Mouse (Mus musculus) hindbrain, embryonic 15.5 days (tissue): Measurements from ENCODE around the gene Rhpn2. TPM values are rescaled to one million over a fixed set of nuclear protein-coding genes. Genes with fewer than 3 reads are reported as not detected.

Source experiments
- ATAC-seq: fragments of 200-750 bp; cut with Nextera tagmentation; 2 replicates; pipeline ENCODE4 v1.8.0; 2017; ENCODE audit warnings: low read depth, moderate number of reproducible peaks, moderate TSS enrichment; ENCODE audit not compliant: low FRiP score
- H3K27ac ChIP-seq: fragments of 300-500 bp; sonication (generic); replicated peaks from 2 replicates; pipeline ENCODE4 v1.5.1; 2015; ENCODE audit warnings: mild to moderate bottlenecking, inconsistent platforms
- H3K27me3 ChIP-seq: fragments of 300-500 bp; sonication (generic); 2 replicates; pipeline ENCODE4 v1.6.1; 2015; ENCODE audit warnings: control low read depth, inconsistent platforms
- H3K36me3 ChIP-seq: fragments of 300-500 bp; sonication (generic); 2 replicates; pipeline ENCODE4 v1.6.1; 2015; ENCODE audit warnings: control low read depth, inconsistent platforms
- H3K4me1 ChIP-seq: fragments of 300-500 bp; sonication (generic); replicated peaks from 2 replicates; pipeline ENCODE4 v1.6.1; 2015; ENCODE audit warnings: control low read depth, inconsistent platforms
- H3K4me2 ChIP-seq: fragments of 300-500 bp; sonication (generic); 2 replicates; pipeline ENCODE4 v1.6.1; 2015; ENCODE audit warnings: moderate library complexity, mild to moderate bottlenecking, inconsistent platforms
- H3K4me3 ChIP-seq: fragments of 300-500 bp; sonication (generic); 2 replicates; pipeline ENCODE4 v1.5.1; 2015; ENCODE audit warnings: mild to moderate bottlenecking, inconsistent platforms
- H3K9ac ChIP-seq: fragments of 300-500 bp; sonication (generic); 2 replicates; pipeline ENCODE4 v1.6.1; 2015; ENCODE audit warnings: inconsistent platforms
- H3K9me3 ChIP-seq: fragments of 300-500 bp; sonication (generic); 2 replicates; pipeline ENCODE4 v1.6.1; 2016; ENCODE audit warnings: control low read depth, inconsistent platforms
- WGBS: fragments of 180-500 bp; shearing (Covaris S2); methylation state at CpG from one replicate; pipeline ENCODE4 v1.1.7; 2015; 5-methylcytosine and 5-hydroxymethylcytosine counted together
- polyA plus RNA-seq: library from polyadenylated mRNA; unstranded; fragments of >200 nt; fragmentation: Nextera tagmentation; extraction: Ambion mirVana; gene quantifications from 2 replicates; pipeline ENCODE4 v1.2.1, GENCODE M21; 2015

Gene Rhpn2
- polyA plus RNA-seq, 1 experiment from 2014 or later, result 3.7 TPM

GRCm38 (mm10) chr7:35351155-35351554 lies 17.2 kb downstream of the Rhpn2 start:
- Histone ChIP-seq H3K36me3 (no peaks in the 10 kb centered on the region), H3K9ac (no peak overlapping the region), H3K9me3 (no peaks in the 10 kb centered on the region), H3K27ac (no peak overlapping the region), H3K4me2 (no peak overlapping the region), H3K4me1 (no peaks in the 10 kb centered on the region), H3K27me3 (no peaks in the 10 kb centered on the region), H3K4me3 (no peak overlapping the region)
- 93% methylated on average over 3 of the region's 3 CpGs for WGBS
- ATAC-seq, result no peak

- Histone ChIP-seq H3K36me3 (no peaks in the 10 kb centered on the region), H3K27me3 (no peaks in the 10 kb centered on the region), H3K9me3 (no peaks in the 10 kb centered on the region), H3K27ac (no peak overlapping the region), H3K4me2 (no peak overlapping the region), H3K4me3 (no peak overlapping the region), H3K9ac (no peak overlapping the region), H3K4me1 (no peaks in the 10 kb centered on the region)
- WGBS, result 96% methylated on average over 15 of the region's 15 CpGs
- no peak for ATAC-seq
These were observed 19.3 kb downstream of the Rhpn2 start for GRCm38 (mm10) chr7:35353306-35353705.

GRCm38 (mm10) chr7:35355303-35355872 lies 21.4 kb downstream of the Rhpn2 start:
- WGBS, result 89% methylated on average over 5 of the region's 5 CpGs
- H3K27me3 ChIP-seq, result no peaks in the 10 kb centered on the region
- H3K36me3 ChIP-seq, result no peaks in the 10 kb centered on the region
- no peak overlapping the region for H3K27ac ChIP-seq
- no peak overlapping the region for H3K9ac ChIP-seq
- H3K4me2 ChIP-seq, result no peak overlapping the region
- no peak for ATAC-seq
- H3K9me3 ChIP-seq, result no peaks in the 10 kb centered on the region
- no peaks in the 10 kb centered on the region for H3K4me1 ChIP-seq
- no peak overlapping the region for H3K4me3 ChIP-seq

GRCm38 (mm10) chr7:35357621-35358020 lies 23.7 kb downstream of the Rhpn2 start:
- no peaks in the 10 kb centered on the region for H3K9me3 ChIP-seq
- H3K4me3 ChIP-seq, result no peak overlapping the region
- H3K27me3 ChIP-seq, result no peaks in the 10 kb centered on the region
- H3K4me2 ChIP-seq, result no peak overlapping the region
- H3K4me1 ChIP-seq, result no peaks in the 10 kb centered on the region
- ATAC-seq, result no peak
- 86% methylated on average over 12 of the region's 12 CpGs for WGBS
- no peak overlapping the region for H3K9ac ChIP-seq
- H3K27ac ChIP-seq, result no peak overlapping the region
- H3K36me3 ChIP-seq, result no peaks in the 10 kb centered on the region

GRCm38 (mm10) chr7:35362253-35362652 lies 28.3 kb downstream of the Rhpn2 start:
- H3K4me1 ChIP-seq, result no peaks in the 10 kb centered on the region
- no peak overlapping the region for H3K4me2 ChIP-seq
- no peaks in the 10 kb centered on the region for H3K36me3 ChIP-seq
- H3K9ac ChIP-seq, result no peak overlapping the region
- H3K9me3 ChIP-seq, result no peaks in the 10 kb centered on the region
- no peak overlapping the region for H3K27ac ChIP-seq
- ATAC-seq, result no peak
- no peak overlapping the region for H3K4me3 ChIP-seq
- 85% methylated on average over 5 of the region's 5 CpGs for WGBS
- no peaks in the 10 kb centered on the region for H3K27me3 ChIP-seq

GRCm38 (mm10) chr7:35362868-35363267 lies 28.9 kb downstream of the Rhpn2 start:
- 89% methylated on average over 5 of the region's 5 CpGs for WGBS
- Histone ChIP-seq H3K4me2 (no peak overlapping the region), H3K36me3 (no peaks in the 10 kb centered on the region), H3K9ac (no peak overlapping the region), H3K27me3 (no peaks in the 10 kb centered on the region), H3K4me1 (no peaks in the 10 kb centered on the region), H3K9me3 (no peaks in the 10 kb centered on the region), H3K27ac (no peak overlapping the region), H3K4me3 (no peak overlapping the region)
- no peak for ATAC-seq

- H3K4me3 ChIP-seq, result no peak overlapping the region
- H3K27ac ChIP-seq, result no peak overlapping the region
- no peaks in the 10 kb centered on the region for H3K4me1 ChIP-seq
- H3K9ac ChIP-seq, result no peak overlapping the region
- H3K36me3 ChIP-seq, result no peaks in the 10 kb centered on the region
- H3K27me3 ChIP-seq, result no peaks in the 10 kb centered on the region
- WGBS, result 78% methylated on average over 12 of the region's 12 CpGs
- no peak for ATAC-seq
- H3K9me3 ChIP-seq, result no peaks in the 10 kb centered on the region
- H3K4me2 ChIP-seq, result no peak overlapping the region
These were observed 31.4 kb downstream of the Rhpn2 start for GRCm38 (mm10) chr7:35365161-35365910.

GRCm38 (mm10) chr7:35371096-35371495 lies 37.1 kb downstream of the Rhpn2 start:
- Histone ChIP-seq H3K36me3 (no peaks in the 10 kb centered on the region), H3K4me1 (no peaks in the 10 kb centered on the region; the same call in 1 of the 2 replicates), H3K9me3 (no peaks in the 10 kb centered on the region), H3K27me3 (no peaks in the 10 kb centered on the region), H3K9ac (no peak overlapping the region), H3K4me2 (no peak overlapping the region), H3K27ac (0 out of 2 replicates have a peak overlapping the region, but pooled peaks have one; percentile 21), H3K4me3 (no peak overlapping the region)
- 0 out of 2 replicates have a peak, but pooled peaks have one; percentile 27 for ATAC-seq
- 16% methylated on average over 14 of the region's 14 CpGs for WGBS

- no peaks in the 10 kb centered on the region for H3K9me3 ChIP-seq
- ATAC-seq, result no peak
- WGBS, result 92% methylated on average over 14 of the region's 14 CpGs
These were observed 38.6 kb downstream of the Rhpn2 start for GRCm38 (mm10) chr7:35372483-35373017.

GRCm38 (mm10) chr7:35373146-35373989 lies 39.4 kb downstream of the Rhpn2 start:
- no peaks in the 10 kb centered on the region for H3K36me3 ChIP-seq
- H3K9ac ChIP-seq, result no peak overlapping the region
- H3K4me1 ChIP-seq, result no peaks in the 10 kb centered on the region; the same call in 1 of the 2 replicates
- no peak for ATAC-seq
- no peaks in the 10 kb centered on the region for H3K9me3 ChIP-seq
- H3K27me3 ChIP-seq, result no peaks in the 10 kb centered on the region
- H3K4me2 ChIP-seq, result no peak overlapping the region
- H3K4me3 ChIP-seq, result no peak overlapping the region
- H3K27ac ChIP-seq, result no peak overlapping the region
- WGBS, result 64% methylated on average over 16 of the region's 16 CpGs

More at GRCm38 (mm10) chr7:35372483-35373017, 38.6 kb downstream of the Rhpn2 start:
- Histone ChIP-seq H3K27me3 (no peaks in the 10 kb centered on the region), H3K4me1 (no peaks in the 10 kb centered on the region; the same call in 1 of the 2 replicates), H3K36me3 (no peaks in the 10 kb centered on the region), H3K27ac (no peak overlapping the region), H3K4me2 (no peak overlapping the region), H3K4me3 (no peak overlapping the region), H3K9ac (no peak overlapping the region)

- Histone ChIP-seq H3K36me3 (no peaks in the 10 kb centered on the region), H3K4me3 (no peak overlapping the region), H3K27ac (no peak overlapping the region), H3K4me2 (no peak overlapping the region), H3K9me3 (no peaks in the 10 kb centered on the region), H3K4me1 (no peaks in the 10 kb centered on the region; the same call in 1 of the 2 replicates), H3K9ac (no peak overlapping the region), H3K27me3 (no peaks in the 10 kb centered on the region)
- no peak for ATAC-seq
- 80% methylated on average over 7 of the region's 7 CpGs for WGBS
These were observed 40.3 kb downstream of the Rhpn2 start for GRCm38 (mm10) chr7:35374265-35374664.

- Histone ChIP-seq H3K27me3 (no peaks in the 10 kb centered on the region), H3K27ac (no peak overlapping the region), H3K4me3 (no peak overlapping the region), H3K4me2 (no peak overlapping the region), H3K9ac (no peak overlapping the region), H3K36me3 (no peaks in the 10 kb centered on the region), H3K4me1 (no peaks in the 10 kb centered on the region), H3K9me3 (no peaks in the 10 kb centered on the region)
- peak; percentile 47; the same call in 1 of the 2 replicates for ATAC-seq
- WGBS, result 71% methylated on average over 9 of the region's 9 CpGs
These were observed 42.7 kb downstream of the Rhpn2 start for GRCm38 (mm10) chr7:35376623-35377022.
